Mouse (Mus musculus) limb, embryonic 12.5 days (tissue): Measurements from ENCODE around the gene Myef2. TPM values are rescaled to one million over a fixed set of nuclear protein-coding genes. Genes with fewer than 3 reads are reported as not detected.
A peak's percentile ranks its signal among the peaks of the same experiment; 100 is the strongest.
"Not testable (repeated sequence)": the region's sequence is repeated elsewhere in the genome, so short reads cannot be mapped to it uniquely, and the experiment has no call there.

ENCODE experiments used
- ATAC-seq: fragments of 200-750 bp; cut with Nextera tagmentation; 2 replicates; pipeline ENCODE4 v1.8.0; 2017; ENCODE audit warnings: low read depth, moderate TSS enrichment; ENCODE audit not compliant: insufficient number of reproducible peaks, insufficient read depth, low FRiP score, low TSS enrichment
- H3K27ac ChIP-seq: fragments of 300-500 bp; sonication (generic); 2 replicates; pipeline ENCODE4 v1.5.1; 2016; ENCODE audit warnings: mild to moderate bottlenecking, moderate library complexity
- H3K27me3 ChIP-seq: fragments of 300-500 bp; sonication (generic); 2 replicates; pipeline ENCODE4 v1.6.1; 2016; ENCODE audit warnings: mild to moderate bottlenecking, moderate library complexity
- H3K36me3 ChIP-seq: fragments of 300-500 bp; sonication (generic); 2 replicates; pipeline ENCODE4 v1.6.1; 2016; ENCODE audit warnings: mild to moderate bottlenecking, moderate library complexity
- H3K4me1 ChIP-seq: fragments of 300-500 bp; sonication (generic); replicated peaks from 2 replicates; pipeline ENCODE4 v1.6.1; 2016
- H3K4me2 ChIP-seq: fragments of 300-500 bp; sonication (generic); 2 replicates; pipeline ENCODE4 v1.6.1; 2016; ENCODE audit warnings: mild to moderate bottlenecking, moderate library complexity
- H3K4me3 ChIP-seq: fragments of 300-500 bp; sonication (generic); replicated peaks from 2 replicates; pipeline ENCODE4 v1.5.1; 2016; ENCODE audit warnings: mild to moderate bottlenecking
- H3K9ac ChIP-seq: fragments of 300-500 bp; sonication (generic); replicated peaks from 2 replicates; pipeline ENCODE4 v1.6.1; 2016; ENCODE audit warnings: mild to moderate bottlenecking, moderate library complexity
- H3K9me3 ChIP-seq: fragments of 300-500 bp; sonication (generic); 2 replicates; pipeline ENCODE4 v1.6.1; 2016; ENCODE audit warnings: mild to moderate bottlenecking, moderate library complexity
- WGBS: fragments of 180-500 bp; shearing (Covaris S2); methylation state at CpG from one replicate; pipeline ENCODE4 v1.1.7; 2016; 5-methylcytosine and 5-hydroxymethylcytosine counted together
- polyA plus RNA-seq: library from polyadenylated mRNA; unstranded; fragments of >200 nt; fragmentation: Nextera tagmentation; extraction: Ambion mirVana; gene quantifications from 2 replicates; pipeline ENCODE4 v1.2.1, GENCODE M21; 2016

The Myef2 gene
- polyA plus RNA-seq, 1 experiment from 2014 or later, result 133 TPM

- no peaks in the 10 kb centered on the region for H3K9me3 ChIP-seq
- peak overlapping the region; percentile 99 for H3K9ac ChIP-seq
- peak; percentile 61; the same call in 1 of the 2 replicates for ATAC-seq
- under 1% methylated on average over 54 of the region's 59 CpGs for WGBS
- peaks cover 17% of the 10 kb centered on the region for H3K4me1 ChIP-seq
- H3K4me2 ChIP-seq, result peak overlapping the region; percentile 65
- H3K27ac ChIP-seq, result peak overlapping the region; percentile 89
- peak overlapping the region; percentile 85 for H3K4me3 ChIP-seq
- H3K36me3 ChIP-seq, result no peaks in the 10 kb centered on the region
- no peaks in the 10 kb centered on the region for H3K27me3 ChIP-seq
Measured at GRCm38 (mm10) chr2:125122624-125123476, 611 bp downstream of the Myef2 start.

GRCm38 (mm10) chr2:125122288-125122623 lies 1.2 kb downstream of the Myef2 start:
- WGBS, result 11% methylated on average over 4 of the region's 4 CpGs
- no peaks in the 10 kb centered on the region for H3K9me3 ChIP-seq
- ATAC-seq, result peak; percentile 26; the same call in 1 of the 2 replicates
- no peaks in the 10 kb centered on the region for H3K36me3 ChIP-seq
- H3K9ac ChIP-seq, result peak overlapping the region; percentile 99
- H3K4me3 ChIP-seq, result peak overlapping the region; percentile 85
- H3K27me3 ChIP-seq, result no peaks in the 10 kb centered on the region
- H3K27ac ChIP-seq, result peak overlapping the region; percentile 89
- peak overlapping the region; percentile 65 for H3K4me2 ChIP-seq
- peaks cover 17% of the 10 kb centered on the region for H3K4me1 ChIP-seq

- H3K4me2 ChIP-seq, result no peak overlapping the region
- no peaks in the 10 kb centered on the region for H3K9me3 ChIP-seq
- WGBS, result 87% methylated on average over 6 of the region's 6 CpGs
- H3K4me3 ChIP-seq, result no peak overlapping the region
- ATAC-seq, result no peak
- no peaks in the 10 kb centered on the region for H3K27me3 ChIP-seq
- peaks cover 17% of the 10 kb centered on the region for H3K4me1 ChIP-seq
- H3K9ac ChIP-seq, result no peak overlapping the region
- no peak overlapping the region for H3K27ac ChIP-seq
- peaks cover 19% of the 10 kb centered on the region for H3K36me3 ChIP-seq
Measured at GRCm38 (mm10) chr2:125119381-125120110, 3.9 kb downstream of the Myef2 start.

GRCm38 (mm10) chr2:125106536-125106935 lies 16.9 kb downstream of the Myef2 start:
- ATAC-seq, H3K9me3 ChIP-seq, H3K4me3 ChIP-seq, H3K27ac ChIP-seq, H3K4me2 ChIP-seq, H3K4me1 ChIP-seq, H3K27me3 ChIP-seq, H3K9ac ChIP-seq: not testable (repeated sequence)
- 96% methylated on average over 4 of the region's 4 CpGs for WGBS
- peaks cover 64% of the 10 kb centered on the region for H3K36me3 ChIP-seq

GRCm38 (mm10) chr2:125104491-125104890 lies 19.0 kb downstream of the Myef2 start:
- H3K4me2 ChIP-seq, H3K27me3 ChIP-seq, H3K9ac ChIP-seq, H3K9me3 ChIP-seq, H3K27ac ChIP-seq, H3K4me3 ChIP-seq, ATAC-seq, H3K4me1 ChIP-seq: not testable (repeated sequence)
- 95% methylated on average over 13 of the region's 13 CpGs for WGBS
- H3K36me3 ChIP-seq, result peaks cover 72% of the 10 kb centered on the region

GRCm38 (mm10) chr2:125092123-125092522 lies 31.3 kb downstream of the Myef2 start:
- not testable (repeated sequence) for ATAC-seq, H3K4me2 ChIP-seq, H3K9ac ChIP-seq, H3K4me3 ChIP-seq, H3K27me3 ChIP-seq, H3K4me1 ChIP-seq, H3K9me3 ChIP-seq, H3K27ac ChIP-seq
- WGBS, result 82% methylated on average over 3 of the region's 3 CpGs
- peaks cover 67% of the 10 kb centered on the region for H3K36me3 ChIP-seq

GRCm38 (mm10) chr2:125088757-125089156 lies 34.7 kb downstream of the Myef2 start:
- Histone ChIP-seq H3K9ac (no peak overlapping the region), H3K9me3 (no peaks in the 10 kb centered on the region), H3K4me2 (no peak overlapping the region), H3K36me3 (peaks cover 69% of the 10 kb centered on the region), H3K27ac (no peak overlapping the region), H3K4me3 (no peak overlapping the region), H3K27me3 (no peaks in the 10 kb centered on the region), H3K4me1 (peaks cover 5% of the 10 kb centered on the region)
- no peak for ATAC-seq
- 96% methylated on average over 7 of the region's 7 CpGs for WGBS

GRCm38 (mm10) chr2:125083879-125084278 lies 39.6 kb downstream of the Myef2 start:
- no peaks in the 10 kb centered on the region for H3K27me3 ChIP-seq
- peak overlapping the region; percentile 51; the same call in 1 of the 2 replicates for H3K27ac ChIP-seq
- H3K9ac ChIP-seq, result no peak overlapping the region
- no peak overlapping the region for H3K4me2 ChIP-seq
- peaks cover 59% of the 10 kb centered on the region for H3K36me3 ChIP-seq
- no peak overlapping the region for H3K4me3 ChIP-seq
- H3K4me1 ChIP-seq, result peaks cover 10% of the 10 kb centered on the region
- no peaks in the 10 kb centered on the region for H3K9me3 ChIP-seq
- 21% methylated on average over 1 of the region's 1 CpGs for WGBS
- no peak; the same call in 1 of the 2 replicates for ATAC-seq

GRCm38 (mm10) chr2:125073056-125073780 lies 50.2 kb downstream of the Myef2 start:
- Histone ChIP-seq H3K36me3 (no peaks in the 10 kb centered on the region), H3K9me3 (no peaks in the 10 kb centered on the region), H3K9ac (no peak overlapping the region), H3K4me2 (no peak overlapping the region), H3K27ac (no peak overlapping the region), H3K27me3 (no peaks in the 10 kb centered on the region), H3K4me3 (no peak overlapping the region), H3K4me1 (no peaks in the 10 kb centered on the region)
- 77% methylated on average over 3 of the region's 3 CpGs for WGBS
- ATAC-seq, result no peak

GRCm38 (mm10) chr2:125068696-125069095 lies 54.8 kb downstream of the Myef2 start:
- WGBS, result 88% methylated on average over 12 of the region's 12 CpGs
- Histone ChIP-seq H3K4me2 (no peak overlapping the region), H3K9me3 (no peaks in the 10 kb centered on the region), H3K4me3 (no peak overlapping the region), H3K9ac (no peak overlapping the region), H3K36me3 (no peaks in the 10 kb centered on the region), H3K4me1 (no peaks in the 10 kb centered on the region), H3K27ac (no peak overlapping the region), H3K27me3 (no peaks in the 10 kb centered on the region)
- ATAC-seq, result no peak

- Histone ChIP-seq H3K27ac (no peak within 1 kb of the TSS), H3K4me2 (no peak within 1 kb of the TSS), H3K9me3 (no peaks in the 10 kb centered on the region), H3K4me1 (no peaks in the 10 kb centered on the region), H3K9ac (no peak within 1 kb of the TSS), H3K4me3 (no peak within 1 kb of the TSS), H3K27me3 (no peaks in the 10 kb centered on the region), H3K36me3 (no peaks in the 10 kb centered on the region)
- ATAC-seq, result no peak
- 70% methylated on average over 10 of the region's 10 CpGs for WGBS
Measured at GRCm38 (mm10) chr2:125067894-125068293, 55.6 kb downstream of the Myef2 start, which contains the start of gene Slc24a5. Gene Slc24a5 (plus strand): TSS chr2:125068124.
